Mouse (Mus musculus) v-Abl transformed pro-B cells (cell line): Measurements from ENCODE around the gene Gm5478.
"Not testable (repeated sequence)": the region's sequence is repeated elsewhere in the genome, so short reads cannot be mapped to it uniquely, and the experiment has no call there.

ENCODE experiments used
- in situ Hi-C, 2 experiments: fragments of 400-800 bp; cut with MboI; formaldehyde crosslinking; loops; one replicate each; pipeline ENCODE4 v1.15.1; 2025; ENCODE audit not compliant: unreplicated experiment in 2 of 2

Gene Gm5478

GRCm38 (mm10) chr15:101647280-101647679 lies at the start of gene Gm5478:
TSS of gene Gm5478 (minus strand) at chr15:101647380.
- in situ Hi-C loops, result no loop called here

- in situ Hi-C loops, result no loop called here
These were observed 47.0 kb upstream of the Gm5478 start, which contains the start of gene Krt6a for GRCm38 (mm10) chr15:101694207-101694606. TSS of gene Krt6a (minus strand) at chr15:101694307.

DNA sequence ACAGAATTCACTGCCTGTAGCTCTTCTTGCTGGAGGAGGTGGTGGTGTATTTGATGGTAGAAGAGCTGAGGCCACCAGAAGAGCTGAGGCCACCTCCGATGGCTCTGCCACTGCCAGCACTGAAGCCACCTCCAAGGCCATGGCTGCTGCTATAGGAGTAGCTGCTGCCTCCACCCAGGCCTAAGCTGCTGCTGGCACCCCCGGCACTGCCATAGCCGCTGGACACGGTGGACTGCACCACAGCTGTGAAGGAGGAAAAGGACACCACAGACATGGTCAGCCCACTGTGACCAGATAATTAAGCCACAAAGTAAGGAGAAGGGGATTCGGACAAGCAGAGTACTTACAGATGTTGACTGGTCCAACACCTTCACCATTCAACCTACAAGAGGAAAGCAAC lies 43.3 kb upstream of the Gm5478 start:
- in situ Hi-C loops, result not testable (repeated sequence)

DNA sequence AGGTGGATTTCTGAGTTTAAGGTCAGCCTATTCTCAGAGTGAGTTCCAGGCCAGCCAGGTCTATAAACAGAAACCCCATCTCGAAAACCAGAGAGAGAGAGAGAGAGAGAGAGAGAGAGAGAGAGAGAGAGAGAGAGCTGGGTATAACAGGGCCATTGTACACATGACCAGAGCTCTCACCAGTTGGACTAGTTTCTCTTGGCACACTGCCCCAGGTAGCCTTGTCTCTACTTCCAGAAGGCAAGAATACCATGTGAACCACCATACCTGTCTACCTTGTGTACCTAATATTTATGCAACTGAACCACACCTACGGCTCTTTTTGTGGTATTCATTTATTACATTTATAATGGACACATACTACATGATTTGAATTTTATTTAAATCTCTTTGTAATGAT lies 41.0 kb upstream of the Gm5478 start:
- in situ Hi-C loops, result no loop called here

- in situ Hi-C loops, result no loop called here
These were observed 33.0 kb upstream of the Gm5478 start, which contains the start of gene Krt6b for GRCm38 (mm10) chr15:101680187-101680586. TSS of gene Krt6b (minus strand) at chr15:101680287.

DNA sequence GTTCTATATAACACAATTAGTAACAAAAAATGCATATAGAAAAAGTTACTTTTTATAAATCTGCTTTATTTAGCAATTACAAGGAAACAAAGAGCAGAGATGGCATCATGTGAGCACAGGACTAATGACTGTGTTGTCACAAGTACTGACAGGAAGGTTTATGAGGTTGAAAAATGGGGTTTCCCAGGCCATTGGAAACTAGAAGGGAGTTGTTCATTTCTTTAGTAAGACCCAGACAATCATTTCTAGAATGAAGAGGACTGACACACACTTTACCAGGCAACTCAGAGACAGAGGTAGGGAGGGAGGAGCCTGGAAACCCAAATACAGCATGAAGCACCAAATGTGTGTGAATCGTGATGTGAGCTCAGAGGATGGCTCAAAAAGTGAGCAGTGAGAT lies 28.8 kb upstream of the Gm5478 start:
- in situ Hi-C loops, result no loop called here

- in situ Hi-C loops, result no loop called here
These were observed 5.6 kb upstream of the Gm5478 start for GRCm38 (mm10) chr15:101652736-101653265.

DNA sequence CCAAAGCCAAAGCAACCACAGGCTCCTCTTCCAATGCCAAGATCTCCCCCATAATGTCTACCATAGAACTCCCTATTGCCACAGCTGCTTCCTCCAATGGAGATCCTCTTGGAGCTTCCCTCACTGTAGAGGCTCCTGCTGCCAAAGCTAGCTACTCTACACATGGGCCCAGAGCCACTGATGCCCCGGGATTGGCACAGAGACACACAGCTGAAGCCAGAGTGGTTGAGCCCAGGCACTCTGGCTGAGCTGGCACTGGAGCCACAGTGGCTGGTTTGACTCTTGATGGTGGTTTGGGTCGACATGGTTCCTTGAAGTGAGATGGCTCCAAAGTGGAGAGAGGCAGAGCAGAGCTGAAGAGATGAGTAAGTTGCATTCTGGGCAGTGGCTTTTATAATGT lies 19.3 kb downstream of the Gm5478 start, which contains the start of gene Gm5414:
TSS of gene Gm5414 (minus strand) at position 305 of the 400 bp plus-strand sequence.
- in situ Hi-C loops, result no loop called here

DNA sequence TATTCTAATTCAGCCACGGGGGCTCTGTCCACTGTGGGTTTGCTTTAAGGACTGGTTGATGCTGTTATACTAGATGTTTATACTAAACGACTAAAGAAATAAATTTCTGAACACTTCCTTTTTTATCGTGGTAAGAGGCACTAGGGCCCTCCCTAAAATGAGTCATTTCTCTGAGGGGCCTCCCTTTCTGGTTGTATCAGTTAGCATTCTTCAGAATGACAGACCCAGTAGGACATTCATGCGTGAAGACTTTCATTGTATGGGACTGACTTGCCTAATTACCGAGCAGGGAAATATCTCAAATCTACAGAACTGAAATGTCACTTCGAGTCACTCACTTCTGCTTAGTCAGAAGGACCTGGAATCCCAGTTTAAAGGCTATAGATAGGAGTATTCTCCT lies 48.1 kb downstream of the Gm5478 start:
- in situ Hi-C loops, result no loop called here
